Mouse (Mus musculus): ENCODE data around the gene Msi2. TPM values are rescaled to one million over a fixed set of nuclear protein-coding genes. Genes with fewer than 3 reads are reported as not detected.

Gene Msi2
- polyA plus RNA-seq, 1 experiment = 69.3 TPM

- no peaks in the 10 kb centered on the region for H3K27me3 ChIP-seq (ENCODE audit: control insufficient read depth, insufficient read depth, low read length)
- no peaks in the 10 kb centered on the region for H3K36me3 ChIP-seq (ENCODE audit: control insufficient read depth, insufficient read depth, low read length)
- peaks cover 2% of the 10 kb centered on the region for H3K4me1 ChIP-seq (ENCODE audit: control insufficient read depth, insufficient read depth, low read length)
- no peak for TF ChIP-seq POLR2A (IDR thresholded peaks at IDR 0.05; ENCODE audit: control insufficient read depth, low read depth, low read length)
- no peak for TF ChIP-seq CTCF (IDR thresholded peaks at IDR 0.05; ENCODE audit: control insufficient read depth, insufficient read depth, insufficient replicate concordance, low read depth, low read length)
- no peak overlapping the region; the same call in 1 of the 2 replicates for H3K27ac ChIP-seq (ENCODE audit: control insufficient read depth, insufficient read depth, low read depth, low read length)
- no peak overlapping the region for H3K4me3 ChIP-seq (ENCODE audit: control insufficient read depth, low read depth, low read length)
These were observed 157.1 kb downstream of the Msi2 start for GRCm38 (mm10) chr11:88561191-88561590.

GRCm38 (mm10) chr11:88560634-88561033 lies 157.7 kb downstream of the Msi2 start:
- no peaks in the 10 kb centered on the region for H3K36me3 ChIP-seq (ENCODE audit: control insufficient read depth, insufficient read depth, low read length)
- H3K4me1 ChIP-seq (ENCODE audit: control insufficient read depth, insufficient read depth, low read length) = peaks cover 2% of the 10 kb centered on the region
- no peak overlapping the region for H3K27ac ChIP-seq (ENCODE audit: control insufficient read depth, insufficient read depth, low read depth, low read length)
- TF ChIP-seq POLR2A (IDR thresholded peaks at IDR 0.05; ENCODE audit: control insufficient read depth, low read depth, low read length) (no peak), CTCF (IDR thresholded peaks at IDR 0.05; ENCODE audit: control insufficient read depth, insufficient read depth, insufficient replicate concordance, low read depth, low read length) (no peak)
- H3K4me3 ChIP-seq (ENCODE audit: control insufficient read depth, low read depth, low read length) = no peak overlapping the region
- H3K27me3 ChIP-seq (ENCODE audit: control insufficient read depth, insufficient read depth, low read length) = no peaks in the 10 kb centered on the region

- H3K36me3 ChIP-seq (ENCODE audit: control insufficient read depth, insufficient read depth, low read length) = no peaks in the 10 kb centered on the region
- no peaks in the 10 kb centered on the region for H3K27me3 ChIP-seq (ENCODE audit: control insufficient read depth, insufficient read depth, low read length)
- peaks cover 2% of the 10 kb centered on the region for H3K4me1 ChIP-seq (ENCODE audit: control insufficient read depth, insufficient read depth, low read length)
- no peak overlapping the region for H3K4me3 ChIP-seq (ENCODE audit: control insufficient read depth, low read depth, low read length)
- TF ChIP-seq CTCF (IDR thresholded peaks at IDR 0.05; ENCODE audit: control insufficient read depth, insufficient read depth, insufficient replicate concordance, low read depth, low read length) (no peak), POLR2A (IDR thresholded peaks at IDR 0.05; ENCODE audit: control insufficient read depth, low read depth, low read length) (no peak)
- H3K27ac ChIP-seq (ENCODE audit: control insufficient read depth, insufficient read depth, low read depth, low read length) = no peak overlapping the region
These were observed 158.8 kb downstream of the Msi2 start for GRCm38 (mm10) chr11:88559365-88559970.

GRCm38 (mm10) chr11:88558731-88559130 lies 159.6 kb downstream of the Msi2 start:
- no peak for TF ChIP-seq CTCF (IDR thresholded peaks at IDR 0.05; ENCODE audit: control insufficient read depth, insufficient read depth, insufficient replicate concordance, low read depth, low read length)
- TF ChIP-seq POLR2A (IDR thresholded peaks at IDR 0.05; ENCODE audit: control insufficient read depth, low read depth, low read length) = no peak
- Histone ChIP-seq H3K27me3 (ENCODE audit: control insufficient read depth, insufficient read depth, low read length) (no peaks in the 10 kb centered on the region), H3K4me1 (ENCODE audit: control insufficient read depth, insufficient read depth, low read length) (peaks cover 2% of the 10 kb centered on the region)

GRCm38 (mm10) chr11:88557828-88558580 lies 160.3 kb downstream of the Msi2 start:
- Histone ChIP-seq H3K4me1 (ENCODE audit: control insufficient read depth, insufficient read depth, low read length) (peaks cover 2% of the 10 kb centered on the region), H3K27me3 (ENCODE audit: control insufficient read depth, insufficient read depth, low read length) (no peaks in the 10 kb centered on the region), H3K4me3 (ENCODE audit: control insufficient read depth, low read depth, low read length) (no peak overlapping the region), H3K27ac (ENCODE audit: control insufficient read depth, insufficient read depth, low read depth, low read length) (no peak overlapping the region), H3K36me3 (ENCODE audit: control insufficient read depth, insufficient read depth, low read length) (no peaks in the 10 kb centered on the region)
- TF ChIP-seq CTCF (IDR thresholded peaks at IDR 0.05; ENCODE audit: control insufficient read depth, insufficient read depth, insufficient replicate concordance, low read depth, low read length) (no peak), POLR2A (IDR thresholded peaks at IDR 0.05; ENCODE audit: control insufficient read depth, low read depth, low read length) (no peak)

More at GRCm38 (mm10) chr11:88558731-88559130, 159.6 kb downstream of the Msi2 start:
- Histone ChIP-seq H3K4me3 (ENCODE audit: control insufficient read depth, low read depth, low read length) (no peak overlapping the region), H3K36me3 (ENCODE audit: control insufficient read depth, insufficient read depth, low read length) (no peaks in the 10 kb centered on the region), H3K27ac (ENCODE audit: control insufficient read depth, insufficient read depth, low read depth, low read length) (no peak overlapping the region)

GRCm38 (mm10) chr11:88557116-88557768 lies 161.1 kb downstream of the Msi2 start:
- no peak overlapping the region for H3K4me3 ChIP-seq (ENCODE audit: control insufficient read depth, low read depth, low read length)
- no peaks in the 10 kb centered on the region for H3K27me3 ChIP-seq (ENCODE audit: control insufficient read depth, insufficient read depth, low read length)
- TF ChIP-seq CTCF (IDR thresholded peaks at IDR 0.05; ENCODE audit: control insufficient read depth, insufficient read depth, insufficient replicate concordance, low read depth, low read length) = no peak
- TF ChIP-seq POLR2A (IDR thresholded peaks at IDR 0.05; ENCODE audit: control insufficient read depth, low read depth, low read length) = no peak
- peaks cover 2% of the 10 kb centered on the region for H3K4me1 ChIP-seq (ENCODE audit: control insufficient read depth, insufficient read depth, low read length)
- no peaks in the 10 kb centered on the region for H3K36me3 ChIP-seq (ENCODE audit: control insufficient read depth, insufficient read depth, low read length)
- H3K27ac ChIP-seq (ENCODE audit: control insufficient read depth, insufficient read depth, low read depth, low read length) = no peak overlapping the region

- no peak overlapping the region for H3K4me3 ChIP-seq (ENCODE audit: control insufficient read depth, low read depth, low read length)
- peak overlapping the region; percentile 68 for H3K27ac ChIP-seq (ENCODE audit: control insufficient read depth, insufficient read depth, low read depth, low read length)
- H3K36me3 ChIP-seq (ENCODE audit: control insufficient read depth, insufficient read depth, low read length) = no peaks in the 10 kb centered on the region
- no peak for TF ChIP-seq CTCF (IDR thresholded peaks at IDR 0.05; ENCODE audit: control insufficient read depth, insufficient read depth, insufficient replicate concordance, low read depth, low read length)
- TF ChIP-seq POLR2A (IDR thresholded peaks at IDR 0.05; ENCODE audit: control insufficient read depth, low read depth, low read length) = no peak
- H3K4me1 ChIP-seq (ENCODE audit: control insufficient read depth, insufficient read depth, low read length) = peaks cover 2% of the 10 kb centered on the region
- H3K27me3 ChIP-seq (ENCODE audit: control insufficient read depth, insufficient read depth, low read length) = no peaks in the 10 kb centered on the region
These were observed 162.3 kb downstream of the Msi2 start for GRCm38 (mm10) chr11:88555902-88556549.
